In genomic region chr10:76961790-76962489, GRCm38 (mm10) we compare ENCODE assay signal across 8 mouse cellular contexts. TPM values are rescaled to one million over a fixed set of nuclear protein-coding genes. Genes with fewer than 3 reads are reported as not detected.
DNase-seq lines count a peak whose midpoint lies in the region; ATAC-seq and TF ChIP-seq lines count a peak whose summit lies in the region.

TSS of gene Pcbp3 (minus strand) at chr10:76961887.

- H3K27ac ChIP-seq in hindbrain, postnatal 0 days, result peak within 1 kb of the TSS; percentile 69

- ATAC-seq in hindbrain, postnatal 0 days, result peak; percentile 98

- TF ChIP-seq CTCF in hindbrain, postnatal 0 days (IDR thresholded peaks at IDR 0.05; ENCODE audit: low read depth), result no peak

- no peaks in the 10 kb centered on the region for H3K36me3 ChIP-seq in hindbrain, postnatal 0 days (ENCODE audit: insufficient read depth, low read length)

- DNase-seq in adrenal gland, adult (ENCODE audit: inconsistent age in 2 of 2, low spot score in 1 of 2), result peak; percentile 99
- DNase-seq in embryo, embryonic 10 days (ENCODE audit: low spot score), result peak; percentile 98
- peak; percentile 96 to 98 for DNase-seq in gastrocnemius, adult 8-10 months (ENCODE audit: low spot score in 2 of 2)
- DNase-seq in hindbrain, postnatal 0 days (ENCODE audit: low spot score), result peak; percentile 99
- DNase-seq in left cerebral cortex, adult 18-20 months (ENCODE audit: low spot score in 2 of 2), result peak; percentile 96 to 98
- DNase-seq in lung, postnatal 4 days, result peak; percentile 97 to 99
- peak; percentile 96 for DNase-seq in retina, postnatal 7 days (ENCODE audit: low read depth, low spot score)
- DNase-seq in urinary bladder, adult 18-20 months (ENCODE audit: low spot score in 2 of 2), result peak; percentile 86 to 96

- H3K27me3 ChIP-seq in hindbrain, postnatal 0 days (ENCODE audit: insufficient read depth, low read length), result no peaks in the 10 kb centered on the region

- H3K9me3 ChIP-seq in hindbrain, postnatal 0 days (ENCODE audit: low read length), result no peaks in the 10 kb centered on the region

- WGBS in hindbrain, postnatal 0 days, result 2% methylated on average over 55 of the region's 62 CpGs

- no peaks in the 10 kb centered on the region; the same call in 1 of the 2 replicates for H3K4me1 ChIP-seq in hindbrain, postnatal 0 days (ENCODE audit: insufficient read depth, low read length)

- H3K4me2 ChIP-seq in hindbrain, postnatal 0 days (ENCODE audit: low read depth, low read length), result peak within 1 kb of the TSS; percentile 97

- peak within 1 kb of the TSS; percentile 73 for H3K4me3 ChIP-seq in hindbrain, postnatal 0 days (ENCODE audit: low read length)

- H3K9ac ChIP-seq in hindbrain, postnatal 0 days (replicated peaks; ENCODE audit: low read length), result peak within 1 kb of the TSS; percentile 72

RNA-seq across cellular contexts. Expression of gene Pcbp3, which starts in this region (rescaled TPM):
- 1 to 10 TPM; 1.3 to 3.6 (median 1.7) TPM for total RNA-seq in gastrocnemius, adult 8-10 months (2022)
- 57.0 and 59.0 TPM in 2 replicates for total RNA-seq in hindbrain, postnatal 0 days (2014; rRNA removed)
- 92.9 and 95.6 TPM in 2 replicates for polyA plus RNA-seq in hindbrain, postnatal 0 days (2015; fragmentation: Nextera tagmentation; extraction: Ambion mirVana)
- 10 to 100 TPM; 60.0 to 65.1 TPM for total RNA-seq in left cerebral cortex, adult 18-20 months (2021)

Comparison
In these comparisons a context has a peak if more than half of its experiments do, and no peak if none do; other contexts are left out.
1. Peak in every context shown above with its lines: DNase-seq, ATAC-seq, H3K4me3 ChIP-seq and H3K27ac ChIP-seq.
2. RNA of gene Pcbp3 (total RNA-seq): 60.0 to 65.1 TPM in left cerebral cortex, adult 18-20 months and 57.0 to 59.0 TPM in hindbrain, postnatal 0 days; 1.3 to 3.6 TPM in gastrocnemius, adult 8-10 months; every median in the first group is over 10 times any median in the second.